Mouse (Mus musculus) erythroblast, embryonic 14.5 days (primary cell): ENCODE results near the gene G430095P16Rik.

ENCODE experiments used
- GATA1 ChIP-seq: IDR thresholded peaks from 2 replicates; pipeline ENCODE4 v1.6.1; 2012; ENCODE audit warnings: low read length, inconsistent platforms, mixed read lengths
- TAL1 ChIP-seq: IDR thresholded peaks from 3 replicates; pipeline ENCODE4 v1.6.1; 2012; ENCODE audit warnings: low read length, inconsistent platforms, mixed read lengths

DNA sequence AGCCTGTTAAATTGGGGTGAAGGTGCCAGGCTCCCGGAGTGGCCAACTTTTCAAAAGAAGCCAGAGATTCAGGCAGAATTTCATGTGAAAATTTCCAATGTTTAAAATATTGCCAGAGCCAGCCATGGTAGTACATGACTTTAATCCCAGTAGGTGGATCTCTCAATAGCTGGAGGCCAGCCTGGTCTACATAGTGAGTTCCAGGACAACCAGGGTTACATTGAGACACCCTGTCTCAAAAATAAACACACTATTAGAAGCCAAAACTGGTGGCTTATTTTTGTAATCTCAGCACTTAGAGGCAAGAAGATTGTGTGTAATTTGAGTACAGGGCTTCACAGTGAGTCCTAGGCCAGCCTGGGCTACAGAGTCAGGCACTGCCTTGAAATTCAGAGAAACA lies 12.9 kb upstream of the G430095P16Rik start:
- TF ChIP-seq GATA1 (no peak), TAL1 (no peak)
